Mouse (Mus musculus) Patski (cell line): ENCODE data around the gene Agtpbp1. TPM values are rescaled to one million over a fixed set of nuclear protein-coding genes. Genes with fewer than 3 reads are reported as not detected.

Source experiments
- ATAC-seq: fragments of 100-300 bp; one replicate; pipeline ENCODE4 v1.8.0; 2021
- CTCF ChIA-PET: fragments of 350-600 bp; sonication (Branson Sonifier 250); formaldehyde crosslinking; loops from one replicate; lab custom pipeline; 2022; ENCODE audit warnings: inconsistent platforms; lab: Charles Lee
- POLR2A ChIA-PET: fragments of 350-600 bp; sonication (Branson Sonifier 250); formaldehyde crosslinking; loops from one replicate; lab custom pipeline; 2022; ENCODE audit warnings: antibody characterized with exemption, inconsistent platforms; lab: Charles Lee
- DNase-seq: peaks from one replicate; pipeline ENCODE4 v3.0.0-alpha.2; 2011; ENCODE audit warnings: low read depth, low spot score
- H3K27me3 ChIP-seq: fragments of 371-371 bp; one replicate; pipeline ENCODE4 v1.5.1; 2021
- CTCF ChIP-seq: fragments of 100-300 bp; IDR thresholded peaks from one replicate; pipeline ENCODE4 v1.5.1; 2021
- in situ Hi-C: fragments of 300-500 bp; cut with MboI; formaldehyde crosslinking; loops from 3 replicates; pipeline ENCODE4 v1.11.1; 2018; ENCODE audit warnings: low pct_unique_long_range_greater_than_20kb, mixed read lengths
- polyA plus RNA-seq: library from polyadenylated mRNA; unstranded; gene quantifications from one replicate; pipeline ENCODE4 v1.2.3, GENCODE M21; 2021

The Agtpbp1 gene
- polyA plus RNA-seq, 1 experiment from 2014 or later = 39.6 TPM

- ATAC-seq (no peak), DNase-seq (no peak)
- POLR2A ChIA-PET = no interaction called here
- H3K27me3 ChIP-seq = no peaks in the 10 kb centered on the region
- in situ Hi-C loops = no loop called here
- no peak for TF ChIP-seq CTCF
- CTCF ChIA-PET = interaction anchor here (1.7 kb wide), 1 partner anchor 220 kb away, joined by 4 read pairs; no protein-coding TSS in a partner anchor
These were observed 76.4 kb downstream of the Agtpbp1 start for GRCm38 (mm10) chr13:59508584-59508983.

- CTCF ChIA-PET = no interaction called here
- in situ Hi-C loops = no loop called here
- no peaks in the 10 kb centered on the region for H3K27me3 ChIP-seq
- no peak for TF ChIP-seq CTCF
- ATAC-seq = no peak
- DNase-seq = no peak
- POLR2A ChIA-PET = no interaction called here
These were observed 78.6 kb downstream of the Agtpbp1 start for GRCm38 (mm10) chr13:59506450-59506849.

- CTCF ChIA-PET = no interaction called here
- ATAC-seq (no peak), DNase-seq (no peak)
- TF ChIP-seq CTCF = no peak
- POLR2A ChIA-PET = no interaction called here
- H3K27me3 ChIP-seq = no peaks in the 10 kb centered on the region
- in situ Hi-C loops = no loop called here
These were observed 79.2 kb downstream of the Agtpbp1 start for GRCm38 (mm10) chr13:59505867-59506266.

- in situ Hi-C loops = no loop called here
- DNase-seq (no peak), ATAC-seq (no peak)
- POLR2A ChIA-PET = no interaction called here
- no peak for TF ChIP-seq CTCF
- no peaks in the 10 kb centered on the region for H3K27me3 ChIP-seq
- CTCF ChIA-PET = interaction anchor here (1.1 kb wide), 1 partner anchor 11 kb away, joined by 3 read pairs; no protein-coding TSS in a partner anchor
These were observed 81.4 kb downstream of the Agtpbp1 start for GRCm38 (mm10) chr13:59503581-59503980.

- ChIA-PET POLR2A (no interaction called here), CTCF (interaction anchor here (1.6 kb wide), 1 partner anchor 9 kb away, joined by 3 read pairs; no protein-coding TSS in a partner anchor)
- no peak for DNase-seq
- TF ChIP-seq CTCF = no peak
- ATAC-seq = no peak
- in situ Hi-C loops = no loop called here
- H3K27me3 ChIP-seq = no peaks in the 10 kb centered on the region
These were observed 85.2 kb downstream of the Agtpbp1 start for GRCm38 (mm10) chr13:59499831-59500230.

GRCm38 (mm10) chr13:59499374-59499773, 85.7 kb downstream of the Agtpbp1 start:
- ChIA-PET POLR2A (no interaction called here), CTCF (interaction anchor here (1.6 kb wide), 1 partner anchor 9 kb away, joined by 3 read pairs; no protein-coding TSS in a partner anchor)
- in situ Hi-C loops = no loop called here
- DNase-seq (no peak), ATAC-seq (no peak)
- TF ChIP-seq CTCF = no peak
- H3K27me3 ChIP-seq = no peaks in the 10 kb centered on the region

GRCm38 (mm10) chr13:59498191-59498590, 86.8 kb downstream of the Agtpbp1 start:
- POLR2A ChIA-PET = no interaction called here
- CTCF ChIA-PET = interaction anchor here (1.6 kb wide), 1 partner anchor 7 kb away, joined by 3 read pairs; no protein-coding TSS in a partner anchor
- TF ChIP-seq CTCF = no peak
- in situ Hi-C loops = no loop called here
- DNase-seq (no peak), ATAC-seq (no peak)
- H3K27me3 ChIP-seq = no peaks in the 10 kb centered on the region

- no peaks in the 10 kb centered on the region for H3K27me3 ChIP-seq
- ATAC-seq = no peak
- no peak for DNase-seq
- TF ChIP-seq CTCF = no peak
- CTCF ChIA-PET = no interaction called here
- in situ Hi-C loops = no loop called here
- POLR2A ChIA-PET = no interaction called here
These were observed 89.2 kb downstream of the Agtpbp1 start for GRCm38 (mm10) chr13:59495839-59496238.

GRCm38 (mm10) chr13:59494619-59495262, 90.3 kb downstream of the Agtpbp1 start:
- TF ChIP-seq CTCF = peak; percentile 61
- H3K27me3 ChIP-seq = no peaks in the 10 kb centered on the region
- ATAC-seq (no peak), DNase-seq (no peak)
- POLR2A ChIA-PET = no interaction called here
- in situ Hi-C loops = no loop called here
- CTCF ChIA-PET = interaction anchor here (1.0 to 1.4 kb wide), 5 partner anchors 9 to 855 kb away, joined by 3 to 4 read pairs (median 3); no protein-coding TSS in a partner anchor

GRCm38 (mm10) chr13:59490726-59491125, 94.3 kb downstream of the Agtpbp1 start:
- in situ Hi-C loops = no loop called here
- no peak for TF ChIP-seq CTCF
- ChIA-PET CTCF (interaction anchor here (0.7 kb wide), 1 partner anchor 8 kb away, joined by 3 read pairs; no protein-coding TSS in a partner anchor), POLR2A (no interaction called here)
- DNase-seq = no peak
- ATAC-seq = no peak
- no peaks in the 10 kb centered on the region for H3K27me3 ChIP-seq

- no peak for ATAC-seq
- in situ Hi-C loops = loop anchor here (10.0 kb wide), 1 partner anchor 854 kb away; no protein-coding TSS in a partner anchor
- CTCF ChIA-PET = no interaction called here
- no peak for DNase-seq
- POLR2A ChIA-PET = no interaction called here
- no peaks in the 10 kb centered on the region for H3K27me3 ChIP-seq
- TF ChIP-seq CTCF = no peak
These were observed 95.9 kb downstream of the Agtpbp1 start for GRCm38 (mm10) chr13:59489143-59489542.
